Mouse (Mus musculus): Measurements from ENCODE around the gene Phldb2. TPM values are rescaled to one million over a fixed set of nuclear protein-coding genes. Genes with fewer than 3 reads are reported as not detected.

Gene Phldb2
- total and polyA plus RNA-seq, 3 experiments, result 0.04 TPM; not detected in 2

GRCm38 (mm10) chr16:45789311-45789710, 164.1 kb downstream of the Phldb2 start:
- no peaks in the 10 kb centered on the region for H3K79me2 ChIP-seq (replicated peaks; ENCODE audit: control insufficient read depth, extremely low read depth, insufficient read depth, poor library complexity, severe bottlenecking)
- no peak overlapping the region for H3K4me2 ChIP-seq (ENCODE audit: insufficient read depth, low read depth, poor library complexity, severe bottlenecking)
- no peak for DNase-seq (ENCODE audit: extremely low read depth)
- no peak overlapping the region for H3K4me3 ChIP-seq (replicated peaks in 1 of 3; ENCODE audit: low read depth in 2 of 3, low read length in 2 of 3, poor library complexity in 1 of 3)
- no peaks in the 10 kb centered on the region for H3K27me3 ChIP-seq (replicated peaks)
- dilution Hi-C loops (cut with MboI; ENCODE audit: extremely low pct_ligation_motif_present, extremely low pct_unique_long_range_greater_than_20kb, low sequenced_read_pairs), result no loop called here
- H3K9me3 ChIP-seq (replicated peaks; ENCODE audit: low read length), result no peaks in the 10 kb centered on the region
- H3K36me3 ChIP-seq (replicated peaks in 1 of 2; ENCODE audit: control insufficient read depth in 1 of 2, insufficient read depth in 1 of 2, low read length in 1 of 2), result no peaks in the 10 kb centered on the region
- no peak overlapping the region for H3K9ac ChIP-seq (ENCODE audit: insufficient read depth, low read depth)
- no peak overlapping the region for H3K27ac ChIP-seq (ENCODE audit: insufficient read depth, low read depth)
- H3K4me1 ChIP-seq (ENCODE audit: control insufficient read depth in 1 of 2, insufficient read depth in 2 of 2), result peaks cover 0 to 6% of the 10 kb centered on the region in 2 experiments; a peak in 1 of 4 replicates
- in situ Hi-C loops (cut with MboI; ENCODE audit: low pct_ligation_motif_present, low pct_unique_long_range_greater_than_20kb, low sequenced_read_pairs), result no loop called here
- TF ChIP-seq MAFK (IDR thresholded peaks at IDR 0.05; ENCODE audit: insufficient replicate concordance, low read length) (no peak), GABPA (IDR thresholded peaks at IDR 0.05; ENCODE audit: insufficient replicate concordance, low read depth, low read length) (no peak), MEF2A (IDR thresholded peaks at IDR 0.05; ENCODE audit: borderline replicate concordance, low read depth, low read length) (no peak), RCOR1 (conservative IDR thresholded peaks at IDR 0.05; ENCODE audit: low read depth, low read length) (no peak), MAX (IDR thresholded peaks at IDR 0.05; ENCODE audit: low read length) (no peak), JUN (IDR thresholded peaks at IDR 0.05; ENCODE audit: insufficient read depth, low read depth, low read length) (no peak), ZMIZ1 (IDR thresholded peaks at IDR 0.05; ENCODE audit: low read depth, low read length) (no peak), MXI1 (IDR thresholded peaks at IDR 0.05; ENCODE audit: low read depth, low read length) (no peak), UBTF (IDR thresholded peaks at IDR 0.05; ENCODE audit: low read depth, low read length) (no peak), SIN3A (IDR thresholded peaks at IDR 0.05; ENCODE audit: low read length) (no peak), IRF4 (IDR thresholded peaks at IDR 0.05; ENCODE audit: low read depth, low read length) (no peak), MYC (IDR thresholded peaks at IDR 0.05; ENCODE audit: low read depth, low read length) (no peak), CTCF (conservative IDR thresholded peaks at IDR 0.05 in 1 of 2, IDR thresholded peaks at IDR 0.05 in 1 of 2; ENCODE audit: low read depth in 2 of 2, low read length in 2 of 2) (no peak), ZNF384 (IDR thresholded peaks at IDR 0.05; ENCODE audit: low read depth, low read length) (no peak)

- in situ Hi-C loops (cut with MboI; ENCODE audit: low pct_ligation_motif_present, low pct_unique_long_range_greater_than_20kb, low sequenced_read_pairs), result no loop called here
- H3K79me2 ChIP-seq (replicated peaks; ENCODE audit: control insufficient read depth, extremely low read depth, insufficient read depth, poor library complexity, severe bottlenecking), result no peaks in the 10 kb centered on the region
- no peak overlapping the region for H3K27ac ChIP-seq (ENCODE audit: insufficient read depth, low read depth)
- H3K4me2 ChIP-seq (ENCODE audit: insufficient read depth, low read depth, poor library complexity, severe bottlenecking), result no peak overlapping the region
- no peak overlapping the region for H3K9ac ChIP-seq (ENCODE audit: insufficient read depth, low read depth)
- H3K4me1 ChIP-seq (ENCODE audit: control insufficient read depth in 1 of 2, insufficient read depth in 2 of 2), result peaks cover 0 to 6% of the 10 kb centered on the region in 2 experiments; a peak in 1 of 4 replicates
- H3K9me3 ChIP-seq (replicated peaks; ENCODE audit: low read length), result no peaks in the 10 kb centered on the region
- no peaks in the 10 kb centered on the region for H3K27me3 ChIP-seq (replicated peaks)
- no peak overlapping the region for H3K4me3 ChIP-seq (replicated peaks in 1 of 3; ENCODE audit: low read depth in 2 of 3, low read length in 2 of 3, poor library complexity in 1 of 3)
- TF ChIP-seq ELF1 (IDR thresholded peaks at IDR 0.05; ENCODE audit: low read depth, low read length), result no peak
- no peak for TF ChIP-seq TBP (conservative IDR thresholded peaks at IDR 0.05; ENCODE audit: low read depth, low read length)
- no peak for TF ChIP-seq TCF12 (IDR thresholded peaks at IDR 0.05; ENCODE audit: low read depth, low read length)
- dilution Hi-C loops (cut with MboI; ENCODE audit: extremely low pct_ligation_motif_present, extremely low pct_unique_long_range_greater_than_20kb, low sequenced_read_pairs), result no loop called here
- DNase-seq (ENCODE audit: extremely low read depth), result no peak
- no peaks in the 10 kb centered on the region for H3K36me3 ChIP-seq (replicated peaks in 1 of 2; ENCODE audit: control insufficient read depth in 1 of 2, insufficient read depth in 1 of 2, low read length in 1 of 2)
Observed at GRCm38 (mm10) chr16:45787650-45788049, 165.7 kb downstream of the Phldb2 start.
